Mouse (Mus musculus) liver, embryonic 12.5 days (tissue): ENCODE measurements around the gene Ptp4a2. TPM values are rescaled to one million over a fixed set of nuclear protein-coding genes. Genes with fewer than 3 reads are reported as not detected.

Experiments
- microRNA-seq: library from miRNA; unstranded; fragments of <30 nt; microRNA quantifications from one replicate; pipeline ENCODE4, GENCODE M21; 2017
- polyA plus RNA-seq: library from polyadenylated mRNA; unstranded; fragments of >200 nt; fragmentation: Nextera tagmentation; extraction: Ambion mirVana; gene quantifications from 2 replicates; pipeline ENCODE4 v1.2.1, GENCODE M21; 2016

The Ptp4a2 gene
- polyA plus RNA-seq, 1 experiment from 2014 or later = 229 TPM

Small RNAs within 50 kb of the gene (microRNA-seq; reads per million reads assigned to microRNA genes)
- not detected for gene Gm28017

Other genes with a start within 250 kb of the Ptp4a2 start
- 4.1 and 5.1 TPM in 2 replicates for gene Lck, start 237.6 kb upstream of the Ptp4a2 start, polyA plus RNA-seq
- gene Fam167b, start 232.7 kb upstream of the Ptp4a2 start, polyA plus RNA-seq = 6.3 and 7.9 TPM in 2 replicates
- 219 and 226 TPM in 2 replicates for gene Eif3i, start 210.6 kb upstream of the Ptp4a2 start, polyA plus RNA-seq
- gene Tmem234, start 210.6 kb upstream of the Ptp4a2 start, polyA plus RNA-seq = 147 and 159 TPM in 2 replicates
- 0.51 and 1.3 TPM in 2 replicates for gene Dcdc2b, start 197.0 kb upstream of the Ptp4a2 start, polyA plus RNA-seq
- 14.7 and 16.5 TPM in 2 replicates for gene Iqcc, start 192.1 kb upstream of the Ptp4a2 start, polyA plus RNA-seq
- gene Ccdc28b, start 187.3 kb upstream of the Ptp4a2 start, polyA plus RNA-seq = 16.6 and 19.9 TPM in 2 replicates
- 45.4 and 45.7 TPM in 2 replicates for gene Txlna, start 170.2 kb upstream of the Ptp4a2 start, polyA plus RNA-seq
- 10.0 and 10.3 TPM in 2 replicates for gene Kpna6, start 138.5 kb upstream of the Ptp4a2 start, polyA plus RNA-seq
- gene Tmem39b, start 114.4 kb upstream of the Ptp4a2 start, polyA plus RNA-seq = 4.9 and 6.0 TPM in 2 replicates
- gene Khdrbs1, start 68.9 kb upstream of the Ptp4a2 start, polyA plus RNA-seq = 59.4 and 60.2 TPM in 2 replicates
- 0.04 TPM in 2 replicates for gene Spocd1, start 118.0 kb downstream of the Ptp4a2 start, polyA plus RNA-seq
- gene Adgrb2, start 173.7 kb downstream of the Ptp4a2 start, polyA plus RNA-seq = 0.17 and 0.92 TPM in 2 replicates
- 4.2 and 4.9 TPM in 2 replicates for gene Col16a1, start 236.6 kb downstream of the Ptp4a2 start, polyA plus RNA-seq